Mouse (Mus musculus): ENCODE results near the gene Tnfaip2. TPM values are rescaled to one million over a fixed set of nuclear protein-coding genes. Genes with fewer than 3 reads are reported as not detected.

Gene Tnfaip2
- polyA plus RNA-seq, 2 experiments = 10.0 to 10.2 TPM

DNA sequence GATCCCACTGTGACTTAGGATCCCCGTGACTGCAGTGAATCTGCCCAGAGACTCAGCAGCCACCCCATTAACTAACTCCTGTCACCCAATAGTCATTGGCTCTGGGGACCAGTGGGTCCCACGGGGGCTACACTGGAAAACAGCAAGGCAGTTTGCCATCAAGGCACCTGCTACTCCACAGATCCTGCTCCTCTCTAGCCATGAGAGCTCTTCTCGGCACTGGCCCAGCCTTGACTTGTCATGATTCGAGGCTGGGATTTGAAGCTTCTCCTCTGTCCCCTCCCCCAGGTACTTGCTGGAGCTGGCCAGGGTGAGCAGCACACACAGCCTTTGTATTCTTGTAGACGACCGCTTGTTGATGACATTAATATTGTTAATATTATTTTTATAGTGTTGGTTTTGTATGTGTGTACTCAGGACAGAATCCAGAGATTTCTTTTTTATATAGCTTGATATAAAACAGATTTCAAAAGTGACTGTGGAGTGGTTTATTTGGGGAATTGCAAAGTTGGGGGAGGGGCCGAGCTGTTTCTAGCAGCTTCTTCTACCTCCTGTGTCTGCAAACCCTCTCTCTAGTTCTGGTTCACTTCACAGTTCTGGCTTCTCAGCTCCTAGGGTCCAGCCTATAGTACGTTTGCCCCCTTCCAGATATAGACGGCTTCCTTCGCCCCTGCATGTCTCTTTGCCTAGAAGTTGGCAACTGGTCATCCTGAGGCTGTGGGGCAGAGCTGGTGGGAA lies 12.4 kb downstream of the Tnfaip2 start:
- Histone ChIP-seq H3K4me1 (ENCODE audit: control insufficient read depth, insufficient read depth, low read length) (peaks cover 17% of the 10 kb centered on the region), H3K9me3 (ENCODE audit: control insufficient read depth, low read length) (no peaks in the 10 kb centered on the region), H3K27me3 (ENCODE audit: control insufficient read depth, insufficient read depth, low read length) (peaks cover 11% of the 10 kb centered on the region; the same call in 1 of the 2 replicates), H3K27ac (replicated peaks; ENCODE audit: low read depth, low read length) (no peak overlapping the region), H3K4me2 (replicated peaks; ENCODE audit: low read depth, low read length, severe bottlenecking) (no peak overlapping the region), H3K4me3 (replicated peaks; ENCODE audit: low read length) (no peak overlapping the region), H3K9ac (ENCODE audit: low read depth, low read length, severe bottlenecking) (no peak overlapping the region), H3K36me3 (ENCODE audit: control insufficient read depth, insufficient read depth, low read length) (no peaks in the 10 kb centered on the region)
- DNase-seq (ENCODE audit: low spot score) (no peak), ATAC-seq (ENCODE audit: low FRiP score, low read depth) (no peak)
- no peak for TF ChIP-seq POLR2A (IDR thresholded peaks at IDR 0.05; ENCODE audit: borderline replicate concordance, extremely low read depth, insufficient read depth, insufficient read length)
- 51% methylated on average over 10 of the region's 10 CpGs for WGBS

DNA sequence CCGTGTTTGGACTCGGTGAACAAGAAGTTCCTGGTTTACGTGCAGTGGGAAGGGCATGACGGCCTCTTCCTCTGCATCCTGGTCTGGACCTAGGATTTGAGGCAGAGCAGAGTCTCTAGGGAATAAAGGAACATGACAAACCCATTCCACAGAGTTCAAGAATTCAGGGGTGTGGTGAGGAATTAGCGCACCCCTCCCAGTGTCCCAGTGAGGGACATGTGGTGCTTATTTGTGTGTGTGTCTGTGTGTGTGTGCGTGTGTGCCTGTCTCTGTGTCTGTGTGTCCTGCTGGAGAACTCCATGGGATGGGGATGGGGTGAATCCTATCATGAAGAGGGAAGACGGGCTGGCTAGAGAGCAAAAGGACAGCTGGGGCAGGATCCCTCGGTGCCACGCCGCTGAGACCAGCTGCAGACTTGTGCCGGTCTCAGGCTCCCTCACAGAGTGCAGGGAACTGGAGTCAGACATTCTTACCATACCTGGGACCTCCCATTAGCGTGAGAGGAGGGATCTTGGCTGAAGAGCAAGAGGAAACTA lies 13.1 kb downstream of the Tnfaip2 start:
- H3K4me1 ChIP-seq (ENCODE audit: control insufficient read depth, insufficient read depth, low read length) = peaks cover 16% of the 10 kb centered on the region
- TF ChIP-seq POLR2A (IDR thresholded peaks at IDR 0.05; ENCODE audit: borderline replicate concordance, extremely low read depth, insufficient read depth, insufficient read length) = no peak
- no peak for ATAC-seq (ENCODE audit: low FRiP score, low read depth)
- 0 out of 2 replicates have a peak, but pooled peaks cover 4% of the 10 kb centered on the region for H3K27me3 ChIP-seq (ENCODE audit: control insufficient read depth, insufficient read depth, low read length)
- no peak overlapping the region for H3K4me3 ChIP-seq (replicated peaks; ENCODE audit: low read length)
- DNase-seq (ENCODE audit: low spot score) = no peak
- no peaks in the 10 kb centered on the region for H3K36me3 ChIP-seq (ENCODE audit: control insufficient read depth, insufficient read depth, low read length)
- H3K4me2 ChIP-seq (replicated peaks; ENCODE audit: low read depth, low read length, severe bottlenecking) = no peak overlapping the region
- H3K9me3 ChIP-seq (ENCODE audit: control insufficient read depth, low read length) = no peaks in the 10 kb centered on the region
- H3K27ac ChIP-seq (replicated peaks; ENCODE audit: low read depth, low read length) = no peak overlapping the region
- H3K9ac ChIP-seq (ENCODE audit: low read depth, low read length, severe bottlenecking) = no peak overlapping the region
- 65% methylated on average over 12 of the region's 12 CpGs for WGBS

DNA sequence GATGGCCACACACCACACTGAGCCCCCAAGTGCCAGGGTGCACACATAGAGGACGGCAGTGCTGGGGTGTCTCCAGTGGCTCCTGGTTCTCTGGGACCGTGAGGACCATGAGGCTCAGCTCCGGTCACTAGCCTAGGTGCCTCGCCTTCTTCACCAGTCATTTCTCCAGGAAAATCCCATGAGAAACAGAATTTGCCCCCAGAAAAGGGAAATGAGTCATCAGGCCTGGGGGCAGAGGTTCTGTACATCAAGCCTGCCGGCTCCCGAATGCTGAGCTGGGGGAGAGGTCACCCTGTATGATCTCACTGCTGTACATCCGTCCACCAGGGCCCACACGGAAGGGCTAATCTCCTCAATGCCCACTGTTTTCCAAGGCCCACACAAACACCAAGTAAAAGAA lies 13.6 kb downstream of the Tnfaip2 start:
- ATAC-seq (ENCODE audit: low FRiP score, low read depth) (no peak), DNase-seq (ENCODE audit: low spot score) (no peak)
- H3K27ac ChIP-seq (replicated peaks; ENCODE audit: low read depth, low read length) = no peak overlapping the region
- H3K4me2 ChIP-seq (replicated peaks; ENCODE audit: low read depth, low read length, severe bottlenecking) = no peak overlapping the region
- peaks cover 13% of the 10 kb centered on the region for H3K4me1 ChIP-seq (ENCODE audit: control insufficient read depth, insufficient read depth, low read length)
- 53% methylated on average over 8 of the region's 8 CpGs for WGBS
- H3K4me3 ChIP-seq (replicated peaks; ENCODE audit: low read length) = no peak overlapping the region
- no peak overlapping the region for H3K9ac ChIP-seq (ENCODE audit: low read depth, low read length, severe bottlenecking)
- no peaks in the 10 kb centered on the region for H3K9me3 ChIP-seq (ENCODE audit: control insufficient read depth, low read length)
- TF ChIP-seq POLR2A (IDR thresholded peaks at IDR 0.05; ENCODE audit: borderline replicate concordance, extremely low read depth, insufficient read depth, insufficient read length) = no peak
- H3K27me3 ChIP-seq (ENCODE audit: control insufficient read depth, insufficient read depth, low read length) = 0 out of 2 replicates have a peak, but pooled peaks cover 4% of the 10 kb centered on the region
- no peaks in the 10 kb centered on the region for H3K36me3 ChIP-seq (ENCODE audit: control insufficient read depth, insufficient read depth, low read length)

DNA sequence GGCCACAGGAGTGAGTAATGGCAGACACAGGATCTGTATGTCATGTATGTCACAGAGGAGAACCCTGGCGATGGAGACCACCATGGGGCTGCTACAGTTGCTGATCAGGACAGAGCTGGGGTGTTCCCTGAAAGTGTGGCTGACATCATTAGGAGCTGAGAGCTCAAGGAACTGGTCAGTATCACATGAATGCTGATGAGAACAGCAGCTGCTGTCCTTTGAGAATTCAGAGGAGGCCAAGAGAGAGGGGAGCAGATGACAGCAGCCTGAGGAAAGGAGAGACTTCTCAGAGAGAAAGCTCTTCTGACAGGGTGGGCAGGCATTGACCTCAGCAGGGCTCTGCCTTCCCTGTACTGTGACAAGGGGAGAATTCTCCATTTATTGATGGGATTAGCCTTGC lies 15.5 kb downstream of the Tnfaip2 start:
- 92% methylated on average over 1 of the region's 1 CpGs for WGBS
- no peaks in the 10 kb centered on the region for H3K27me3 ChIP-seq (ENCODE audit: control insufficient read depth, insufficient read depth, low read length)
- no peak overlapping the region for H3K9ac ChIP-seq (ENCODE audit: low read depth, low read length, severe bottlenecking)

DNA sequence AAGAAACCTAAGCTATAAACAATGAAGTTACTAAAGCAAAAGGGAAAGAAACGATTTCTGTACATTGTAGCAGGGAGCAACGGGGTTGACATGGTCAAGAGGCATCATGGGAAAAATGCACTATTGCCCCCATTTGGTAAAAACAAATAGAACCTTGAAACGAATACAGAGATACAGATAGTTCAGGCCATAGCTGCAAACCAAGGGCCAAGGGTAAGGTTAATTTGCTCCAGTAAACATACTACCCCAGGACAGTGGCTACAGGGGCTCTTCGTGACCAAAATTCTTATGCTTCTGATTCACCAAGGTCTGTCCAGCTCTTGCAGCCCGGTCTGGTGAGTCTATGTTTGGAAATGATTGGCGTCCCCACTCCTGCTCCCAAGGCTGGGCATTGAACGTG lies 21.3 kb downstream of the Tnfaip2 start:
- H3K4me2 ChIP-seq (replicated peaks; ENCODE audit: low read depth, low read length, severe bottlenecking) = no peak overlapping the region
- H3K36me3 ChIP-seq (ENCODE audit: control insufficient read depth, insufficient read depth, low read length) = no peaks in the 10 kb centered on the region
- H3K27me3 ChIP-seq (ENCODE audit: control insufficient read depth, insufficient read depth, low read length) = no peaks in the 10 kb centered on the region
- no peak overlapping the region for H3K27ac ChIP-seq (replicated peaks; ENCODE audit: low read depth, low read length)
- no peak overlapping the region for H3K9ac ChIP-seq (ENCODE audit: low read depth, low read length, severe bottlenecking)
- no peak overlapping the region for H3K4me3 ChIP-seq (replicated peaks; ENCODE audit: low read length)
- 77% methylated on average over 7 of the region's 7 CpGs for WGBS
- DNase-seq (ENCODE audit: low spot score) (no peak), ATAC-seq (ENCODE audit: low FRiP score, low read depth) (no peak)
- H3K9me3 ChIP-seq (ENCODE audit: control insufficient read depth, low read length) = no peaks in the 10 kb centered on the region
- H3K4me1 ChIP-seq (ENCODE audit: control insufficient read depth, insufficient read depth, low read length) = no peaks in the 10 kb centered on the region
- TF ChIP-seq POLR2A (IDR thresholded peaks at IDR 0.05; ENCODE audit: borderline replicate concordance, extremely low read depth, insufficient read depth, insufficient read length) = no peak

More for the DNA sequence above, 15.5 kb downstream of the Tnfaip2 start:
- no peak overlapping the region for H3K4me3 ChIP-seq (replicated peaks; ENCODE audit: low read length)
- TF ChIP-seq POLR2A (IDR thresholded peaks at IDR 0.05; ENCODE audit: borderline replicate concordance, extremely low read depth, insufficient read depth, insufficient read length) = no peak
- no peaks in the 10 kb centered on the region for H3K36me3 ChIP-seq (ENCODE audit: control insufficient read depth, insufficient read depth, low read length)
- H3K4me1 ChIP-seq (ENCODE audit: control insufficient read depth, insufficient read depth, low read length) = peaks cover 13% of the 10 kb centered on the region
- H3K4me2 ChIP-seq (replicated peaks; ENCODE audit: low read depth, low read length, severe bottlenecking) = no peak overlapping the region
- ATAC-seq (ENCODE audit: low FRiP score, low read depth) = no peak
- H3K9me3 ChIP-seq (ENCODE audit: control insufficient read depth, low read length) = no peaks in the 10 kb centered on the region
- DNase-seq (ENCODE audit: low spot score) = no peak
- H3K27ac ChIP-seq (replicated peaks; ENCODE audit: low read depth, low read length) = no peak overlapping the region
